ENCODE assay signal across 10 mouse cellular contexts in genomic region chr10:60592881-60593575, GRCm38 (mm10).
DNase-seq lines count a peak whose midpoint lies in the region; ATAC-seq and TF ChIP-seq lines count a peak whose summit lies in the region.
"Had no signal": no experiment of that assay in that cellular context is flagged by ENCODE, and none has a peak within 500 bp of the region (broad histone marks: within the 10 kb centered on the region; RNA-seq: fewer than 3 reads in every experiment).

No protein-coding gene starts in this region.

- peak; percentile 33 for DNase-seq in hindbrain, embryonic 11.5 days (ENCODE audit: low spot score)
- no peak for DNase-seq in hindbrain, embryonic 10.5 days (ENCODE audit: low spot score)
- peak; percentile 24 for DNase-seq in brain, embryonic 18.5 days (ENCODE audit: low read depth, low spot score)
- peak; percentile 62 for DNase-seq in forebrain, postnatal 0 days
- DNase-seq in heart, postnatal 25 days (ENCODE audit: low spot score): no peak
- no peak for DNase-seq in testis, postnatal 14 days (ENCODE audit: low spot score)
- DNase-seq: cerebellum, adult 11-12 months; lung, embryonic 14.5 days had no signal

- H3K4me3 ChIP-seq in hindbrain, embryonic 11.5 days (ENCODE audit: low read depth, low read length): no peak overlapping the region
- no peak overlapping the region for H3K4me3 ChIP-seq in hindbrain, embryonic 10.5 days
- no peak overlapping the region for H3K4me3 ChIP-seq in forebrain, postnatal 0 days (ENCODE audit: low read depth, low read length)
- no peak overlapping the region for H3K4me3 ChIP-seq in limb, embryonic 13.5 days

- intact Hi-C loops in heart, postnatal 25 days (cut with DNase I): no loop called here

- H3K27me3 ChIP-seq in hindbrain, embryonic 11.5 days (ENCODE audit: control insufficient read depth, insufficient read depth, low read length): peaks cover 6% of the 10 kb centered on the region
- H3K27me3 ChIP-seq in hindbrain, embryonic 10.5 days (ENCODE audit: insufficient read depth, poor library complexity, severe bottlenecking): peaks cover 66% of the 10 kb centered on the region
- no peaks in the 10 kb centered on the region for H3K27me3 ChIP-seq in forebrain, postnatal 0 days (ENCODE audit: insufficient read depth, low read length)
- H3K27me3 ChIP-seq in limb, embryonic 13.5 days: peaks cover 16% of the 10 kb centered on the region; the same call in 1 of the 2 replicates

- no peaks in the 10 kb centered on the region for H3K9me3 ChIP-seq in hindbrain, embryonic 11.5 days (ENCODE audit: control insufficient read depth, low read length)
- no peaks in the 10 kb centered on the region for H3K9me3 ChIP-seq in hindbrain, embryonic 10.5 days
- H3K9me3 ChIP-seq in forebrain, postnatal 0 days (ENCODE audit: low read length): no peaks in the 10 kb centered on the region
- H3K9me3 ChIP-seq in limb, embryonic 13.5 days: no peaks in the 10 kb centered on the region

- 0 out of 2 replicates have a peak, but pooled peaks cover 3% of the 10 kb centered on the region for H3K4me1 ChIP-seq in hindbrain, embryonic 11.5 days (replicated peaks; ENCODE audit: control insufficient read depth, insufficient read depth, low read length)
- peaks cover 17% of the 10 kb centered on the region for H3K4me1 ChIP-seq in hindbrain, embryonic 10.5 days (replicated peaks)
- 0 out of 2 replicates have a peak, but pooled peaks cover 7% of the 10 kb centered on the region for H3K4me1 ChIP-seq in forebrain, postnatal 0 days (ENCODE audit: insufficient read depth)
- H3K4me1 ChIP-seq in limb, embryonic 13.5 days: peaks cover 14% of the 10 kb centered on the region

- TF ChIP-seq CTCF in forebrain, postnatal 0 days (IDR thresholded peaks at IDR 0.05; ENCODE audit: low read depth): no peak

- ATAC-seq in hindbrain, embryonic 11.5 days (ENCODE audit: low FRiP score): no peak
- peak; percentile 87 for ATAC-seq in forebrain, postnatal 0 days
- ATAC-seq in limb, embryonic 13.5 days (ENCODE audit: low FRiP score, low read depth): no peak
- ATAC-seq in monocyte, adult 5-6 weeks (replicated peaks; ENCODE audit: insufficient number of reproducible peaks, low FRiP score, low TSS enrichment, poor library complexity, severe bottlenecking): no peak

- H3K27ac ChIP-seq in hindbrain, embryonic 11.5 days (ENCODE audit: low read depth, low read length): no peak overlapping the region
- no peak overlapping the region for H3K27ac ChIP-seq in hindbrain, embryonic 10.5 days
- no peak overlapping the region for H3K27ac ChIP-seq in forebrain, postnatal 0 days (ENCODE audit: low read depth, low read length)
- H3K27ac ChIP-seq in limb, embryonic 13.5 days: no peak overlapping the region

- WGBS in hindbrain, embryonic 11.5 days: 30% methylated on average over 22 of the region's 22 CpGs
- 35% methylated on average over 22 of the region's 22 CpGs for WGBS in hindbrain, embryonic 10.5 days
- 5% methylated on average over 22 of the region's 22 CpGs for WGBS in forebrain, postnatal 0 days
- 4% methylated on average over 22 of the region's 22 CpGs for WGBS in limb, embryonic 13.5 days

- H3K36me3 ChIP-seq in hindbrain, embryonic 11.5 days (ENCODE audit: control insufficient read depth, insufficient read depth, low read length): no peaks in the 10 kb centered on the region
- no peaks in the 10 kb centered on the region for H3K36me3 ChIP-seq in hindbrain, embryonic 10.5 days
- no peaks in the 10 kb centered on the region for H3K36me3 ChIP-seq in forebrain, postnatal 0 days (ENCODE audit: insufficient read depth)
- no peaks in the 10 kb centered on the region for H3K36me3 ChIP-seq in limb, embryonic 13.5 days

- H3K4me2 ChIP-seq in hindbrain, embryonic 11.5 days (replicated peaks; ENCODE audit: low read depth, low read length): no peak overlapping the region
- no peak overlapping the region for H3K4me2 ChIP-seq in forebrain, postnatal 0 days (ENCODE audit: low read depth)
- H3K4me2 ChIP-seq in limb, embryonic 13.5 days (replicated peaks): peak overlapping the region; percentile 31
- H3K4me2 ChIP-seq: lung, embryonic 14.5 days had no signal

- no peak overlapping the region for H3K9ac ChIP-seq in hindbrain, embryonic 11.5 days (ENCODE audit: low read depth, low read length)
- no peak overlapping the region for H3K9ac ChIP-seq in forebrain, postnatal 0 days
- no peak overlapping the region for H3K9ac ChIP-seq in limb, embryonic 13.5 days
- H3K9ac ChIP-seq: lung, embryonic 14.5 days had no signal

Comparison
In these comparisons a context has a peak if more than half of its experiments do, and no peak if none do; other contexts are left out.
1. DNase-seq: peak in hindbrain, embryonic 11.5 days (single experiment), brain, embryonic 18.5 days (single experiment) and forebrain, postnatal 0 days (single experiment); none in hindbrain, embryonic 10.5 days (single experiment), heart, postnatal 25 days (single experiment) and testis, postnatal 14 days (single experiment).